Mouse (Mus musculus) layer of hippocampus, postnatal 25 days (tissue): ENCODE measurements around the gene Mamdc4. TPM values are rescaled to one million over a fixed set of nuclear protein-coding genes. Genes with fewer than 3 reads are reported as not detected.
"Not testable (repeated sequence)": the region's sequence is repeated elsewhere in the genome, so short reads cannot be mapped to it uniquely, and the experiment has no call there.

Experiments used
- DNase-seq, 2 experiments: peaks; one replicate each; pipeline ENCODE4 v3.0.0; 2022; ENCODE audit warnings: mixed read lengths in 2 of 2, low spot score in 1 of 2; ENCODE audit errors: extremely low spot score in 1 of 2
- total RNA-seq, 2 experiments: library from RNA; stranded (reverse); gene quantifications; 2 replicates each; pipeline ENCODE4 v1.2.3; 2021

Mamdc4 gene
- total RNA-seq, 2 experiments from 2014 or later: 1.9 to 2.3 TPM

GRCm38 (mm10) chr2:25565741-25566140 is 8.9 kb downstream of the Mamdc4 start:
- DNase-seq: no peak

DNA sequence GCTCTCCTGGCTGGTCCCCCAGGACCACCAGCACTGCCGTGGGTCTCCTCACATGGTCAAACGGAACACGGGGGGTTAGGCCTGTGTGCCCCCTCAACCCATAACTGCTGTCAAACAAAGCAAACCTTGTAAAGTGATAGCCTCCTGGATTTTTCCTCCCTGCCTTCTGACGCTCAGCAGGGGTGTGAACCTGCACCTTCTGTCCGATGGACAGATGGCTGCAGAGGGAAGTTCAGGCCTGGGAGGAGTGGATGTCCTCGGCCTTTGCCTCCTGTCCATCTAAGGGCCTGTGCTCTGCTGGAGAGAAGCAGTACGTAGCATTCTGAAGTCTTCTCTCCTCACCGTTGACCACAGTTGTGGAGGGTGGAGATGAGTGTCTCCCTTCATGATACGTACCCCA is 12.7 kb downstream of the Mamdc4 start:
- DNase-seq: no peak

- no peak for DNase-seq
These were observed 14.1 kb downstream of the Mamdc4 start for GRCm38 (mm10) chr2:25560551-25560950.

DNA sequence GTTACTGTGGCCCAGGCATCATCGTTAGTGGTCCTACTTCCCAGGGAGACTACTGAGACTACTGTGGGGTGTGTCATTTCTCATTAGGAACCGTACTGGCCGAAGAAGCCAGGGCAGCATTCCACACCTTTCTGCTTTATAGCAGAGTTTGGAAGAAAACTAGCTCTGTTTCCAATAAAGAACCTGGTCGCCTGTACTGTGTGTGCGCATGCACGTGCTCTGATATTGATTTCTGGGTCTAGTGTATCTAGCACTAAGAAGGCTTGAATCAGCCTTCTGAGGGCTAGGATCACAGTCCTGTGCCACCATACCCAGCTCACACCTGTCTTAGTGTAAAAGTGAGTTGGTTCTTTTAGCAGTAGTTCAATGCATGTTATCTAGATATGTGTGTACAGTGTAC is 15.9 kb downstream of the Mamdc4 start:
- no peak for DNase-seq

- no peak for DNase-seq
These were observed 16.7 kb downstream of the Mamdc4 start for GRCm38 (mm10) chr2:25557964-25558360.

- peak; percentile 83 to 90 for DNase-seq
These were observed 17.3 kb downstream of the Mamdc4 start, which contains the start of gene Edf1 for GRCm38 (mm10) chr2:25557221-25557963. Gene Edf1, plus strand, starts transcription at chr2:25557847.

GRCm38 (mm10) chr2:25556296-25556695 is 18.3 kb downstream of the Mamdc4 start:
- DNase-seq: no peak

GRCm38 (mm10) chr2:25555479-25555878 is 19.2 kb downstream of the Mamdc4 start:
- not testable (repeated sequence) for DNase-seq

DNA sequence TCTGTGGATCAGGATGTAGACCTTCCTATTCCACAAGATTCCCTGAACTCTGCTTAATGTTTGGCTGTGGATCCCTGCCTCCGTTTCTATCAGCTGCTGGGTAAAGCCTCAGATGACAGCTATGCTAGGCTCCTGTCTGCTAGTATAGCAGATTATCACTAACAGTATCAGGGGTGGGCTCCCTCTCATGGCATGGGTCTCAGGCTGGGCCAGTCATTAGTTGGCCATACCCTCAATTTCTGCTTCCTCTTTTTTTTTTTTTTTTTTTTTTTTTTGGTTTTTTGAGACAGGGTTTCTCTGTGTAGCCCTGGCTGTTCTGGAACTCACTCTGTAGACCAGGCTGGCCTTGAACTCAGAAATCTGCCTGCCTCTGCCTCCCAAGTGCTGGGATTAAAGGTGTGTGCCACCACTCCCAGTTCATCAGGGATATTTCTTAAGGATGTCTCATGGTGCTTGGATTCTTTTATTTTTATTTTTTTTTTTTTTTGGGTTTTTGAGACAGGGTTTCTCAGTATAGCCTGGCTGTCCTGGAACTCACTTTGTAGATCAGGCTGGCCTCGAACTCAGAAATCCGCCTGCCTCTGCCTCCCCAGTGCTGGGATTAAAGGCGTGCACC is 21.4 kb downstream of the Mamdc4 start:
- DNase-seq: not testable (repeated sequence)

DNA sequence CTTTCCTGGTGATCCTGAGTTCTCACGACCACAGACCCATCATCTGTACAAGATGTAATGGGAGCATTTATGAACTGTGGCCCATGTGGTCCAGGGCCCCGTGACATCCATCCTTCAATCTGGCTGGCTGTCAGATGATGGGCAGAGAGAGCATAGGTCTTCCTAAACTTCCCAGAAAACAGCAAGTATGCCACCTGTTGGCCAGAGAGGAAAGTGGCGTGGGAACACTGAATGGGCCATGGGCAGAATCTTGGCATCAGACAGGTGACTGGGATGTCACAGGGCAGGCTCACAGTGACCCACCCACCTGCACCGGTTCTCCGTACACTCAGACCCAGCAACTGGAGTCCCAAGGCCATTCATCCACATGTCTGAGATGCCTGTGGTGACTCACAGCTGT is 23.5 kb downstream of the Mamdc4 start:
- no peak for DNase-seq

- no peak for DNase-seq
These were observed 25.3 kb downstream of the Mamdc4 start for GRCm38 (mm10) chr2:25549021-25549991.

DNA sequence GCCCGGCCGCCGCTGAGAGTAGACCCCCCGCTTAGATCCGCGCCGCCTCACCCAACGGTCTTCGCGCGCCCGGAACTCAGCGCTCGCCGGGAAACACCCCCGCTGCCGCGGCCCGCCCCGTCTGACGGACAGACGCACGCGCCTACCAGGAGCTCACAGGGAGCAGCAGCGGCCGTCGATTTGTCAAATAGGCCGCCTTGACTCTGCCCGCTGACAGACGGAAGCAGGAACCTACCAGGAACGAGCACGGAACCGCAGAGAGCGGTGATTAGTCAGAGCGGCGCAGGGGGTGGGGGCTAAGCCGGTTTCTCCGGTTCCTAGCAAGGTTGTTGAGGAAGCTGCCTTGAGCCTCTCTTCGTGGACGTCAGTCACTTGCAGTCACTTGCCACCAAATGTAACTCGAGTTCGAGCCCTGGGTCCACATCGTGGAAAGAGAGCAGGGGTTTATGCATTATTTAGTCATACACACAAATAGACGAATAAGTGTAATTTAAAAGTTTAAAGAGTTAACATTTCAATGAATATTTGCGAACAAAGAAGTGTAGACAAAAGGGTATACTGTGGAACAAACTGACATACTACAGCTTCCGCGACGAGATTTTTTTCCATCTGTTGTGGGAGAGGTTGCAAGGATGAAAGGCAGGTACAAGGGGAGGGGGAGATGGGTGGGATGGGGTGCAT is 27.7 kb downstream of the Mamdc4 start, which contains the start of gene Traf2:
Traf2 (minus strand) TSS at position 130 of the 681 bp plus-strand sequence.
- peak; percentile 94 to 96 for DNase-seq

DNA sequence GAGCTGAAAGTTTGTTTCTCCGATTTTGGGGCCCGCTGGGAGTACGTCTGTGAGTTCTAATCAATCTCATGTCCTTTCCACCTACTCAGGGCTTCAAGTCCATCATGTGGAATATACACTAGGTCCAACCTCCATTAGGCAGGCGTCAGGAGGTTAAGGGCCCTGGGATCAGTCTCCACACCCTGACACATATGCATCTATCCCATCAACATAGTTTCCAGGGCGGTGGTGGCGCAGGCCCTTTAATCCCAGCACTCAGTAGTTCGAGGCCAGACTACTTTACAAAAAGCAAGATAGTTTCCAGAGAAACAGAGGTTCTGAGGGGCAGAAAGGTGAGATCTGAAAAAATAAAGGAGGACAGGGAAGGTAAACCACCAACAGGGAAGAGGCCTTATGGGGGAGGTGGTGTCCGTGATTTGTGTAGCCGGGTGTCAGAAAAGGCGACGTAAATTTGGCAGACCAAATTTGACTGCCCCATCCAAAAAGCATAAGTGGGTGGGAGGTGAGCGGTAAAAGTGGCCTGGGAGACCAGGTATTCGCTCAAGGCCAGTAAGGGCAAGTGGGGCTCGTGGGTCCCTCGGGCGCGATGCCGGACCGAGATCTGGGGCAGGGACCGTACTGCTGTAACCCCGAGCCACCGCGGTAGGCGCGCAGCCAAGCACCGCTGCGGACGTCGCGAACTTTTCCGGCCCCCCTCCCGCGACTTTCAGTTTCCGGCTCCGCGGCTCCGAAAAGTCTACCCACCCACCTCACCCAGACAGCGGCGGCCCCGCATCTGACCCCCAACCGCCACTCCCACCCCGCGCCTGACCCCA is 28.4 kb downstream of the Mamdc4 start:
- DNase-seq: no peak

GRCm38 (mm10) chr2:25541644-25542367 is 32.8 kb downstream of the Mamdc4 start:
- DNase-seq: no peak

GRCm38 (mm10) chr2:25540541-25540948 is 34.1 kb downstream of the Mamdc4 start:
- no peak for DNase-seq

DNA sequence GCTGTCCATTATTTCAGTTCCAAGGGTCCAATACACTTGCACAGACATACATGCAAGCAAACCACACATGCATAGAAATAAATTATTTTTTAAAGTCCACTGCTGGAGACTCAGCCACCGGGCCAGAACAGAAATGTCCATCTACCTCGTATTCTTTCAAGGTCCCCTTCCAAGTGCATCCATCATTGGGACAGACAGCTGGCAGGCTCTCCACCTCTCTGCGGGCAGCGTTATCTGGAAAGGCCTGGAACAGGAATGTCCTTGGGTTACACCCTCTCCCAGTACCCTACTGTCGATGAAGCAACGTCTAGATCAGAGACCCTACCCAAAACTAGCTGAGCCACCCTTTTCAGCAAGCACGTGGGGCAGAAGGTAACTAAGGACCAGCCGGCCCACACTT is 38.1 kb downstream of the Mamdc4 start:
- DNase-seq: no peak

DNA sequence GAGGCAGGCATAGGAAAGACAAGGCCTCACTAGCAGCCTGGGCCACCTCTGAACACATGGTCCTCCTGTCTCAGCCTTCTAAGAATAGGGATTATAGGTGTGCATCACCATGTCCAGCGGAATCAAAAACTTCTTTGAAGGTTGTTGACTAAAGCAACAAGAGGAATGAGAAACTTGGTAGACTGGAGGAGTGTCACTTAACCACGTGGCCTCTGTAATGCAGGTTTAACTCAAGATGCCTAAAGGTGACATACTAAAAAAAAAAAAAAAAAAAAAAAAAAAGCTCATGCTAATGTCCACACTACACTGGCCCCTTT is 39.8 kb downstream of the Mamdc4 start:
- DNase-seq: no peak

GRCm38 (mm10) chr2:25534178-25534865 is 40.3 kb downstream of the Mamdc4 start:
- no peak for DNase-seq
